Mouse (Mus musculus) thymus, postnatal 25 days (tissue): ENCODE measurements around the gene Tnrc6a.
"Not testable (repeated sequence)": the region's sequence is repeated elsewhere in the genome, so short reads cannot be mapped to it uniquely, and the experiment has no call there.

Experiments used
- DNase-seq: peaks from one replicate; pipeline ENCODE4 v3.0.0; 2022

Tnrc6a gene

GRCm38 (mm10) chr7:123123665-123124298, at the start of gene Tnrc6a:
TSS of gene Tnrc6a (plus strand) at chr7:123123885.
- DNase-seq, result peak; percentile 94

GRCm38 (mm10) chr7:123082236-123082635, 41.4 kb upstream of the Tnrc6a start:
- no peak for DNase-seq

GRCm38 (mm10) chr7:123083441-123084123, 40.1 kb upstream of the Tnrc6a start:
- DNase-seq, result no peak

GRCm38 (mm10) chr7:123084180-123084691, 39.4 kb upstream of the Tnrc6a start:
- DNase-seq, result no peak

- no peak for DNase-seq
These were observed 39.0 kb upstream of the Tnrc6a start for GRCm38 (mm10) chr7:123084708-123085107.

GRCm38 (mm10) chr7:123088920-123089319, 34.8 kb upstream of the Tnrc6a start:
- no peak for DNase-seq

- DNase-seq, result no peak
These were observed 27.2 kb upstream of the Tnrc6a start for GRCm38 (mm10) chr7:123096344-123097120.

- no peak for DNase-seq
These were observed 25.6 kb upstream of the Tnrc6a start for GRCm38 (mm10) chr7:123097891-123098750.

- no peak for DNase-seq
These were observed 22.4 kb upstream of the Tnrc6a start for GRCm38 (mm10) chr7:123101295-123101694.

GRCm38 (mm10) chr7:123105381-123105780, 18.3 kb upstream of the Tnrc6a start:
- not testable (repeated sequence) for DNase-seq

GRCm38 (mm10) chr7:123105906-123106305, 17.8 kb upstream of the Tnrc6a start:
- no peak for DNase-seq

GRCm38 (mm10) chr7:123106326-123106725, 17.4 kb upstream of the Tnrc6a start:
- no peak for DNase-seq

GRCm38 (mm10) chr7:123108058-123109055, 15.3 kb upstream of the Tnrc6a start:
- DNase-seq, result no peak

- DNase-seq, result no peak
These were observed 14.2 kb upstream of the Tnrc6a start for GRCm38 (mm10) chr7:123109361-123110000.

- DNase-seq, result no peak
These were observed 13.6 kb upstream of the Tnrc6a start for GRCm38 (mm10) chr7:123110135-123110534.

- DNase-seq, result no peak
These were observed 10.1 kb upstream of the Tnrc6a start for GRCm38 (mm10) chr7:123113590-123113989.

- no peak for DNase-seq
These were observed 6.9 kb upstream of the Tnrc6a start for GRCm38 (mm10) chr7:123116799-123117198.

- no peak for DNase-seq
These were observed 6.5 kb upstream of the Tnrc6a start for GRCm38 (mm10) chr7:123117209-123117608.

GRCm38 (mm10) chr7:123120516-123120915, 3.2 kb upstream of the Tnrc6a start:
- DNase-seq, result no peak

- DNase-seq, result no peak
These were observed 623 bp downstream of the Tnrc6a start for GRCm38 (mm10) chr7:123124299-123124716.

GRCm38 (mm10) chr7:123124735-123125181, 1.1 kb downstream of the Tnrc6a start:
- DNase-seq, result no peak
